Mouse (Mus musculus) gastrocnemius, postnatal 4 days (tissue): ENCODE measurements around the gene Hykk. TPM values are rescaled to one million over a fixed set of nuclear protein-coding genes. Genes with fewer than 3 reads are reported as not detected.
A peak's percentile ranks its signal among the peaks of the same experiment; 100 is the strongest.
"Not testable (repeated sequence)": the region's sequence is repeated elsewhere in the genome, so short reads cannot be mapped to it uniquely, and the experiment has no call there.

Source experiments
- DNase-seq, 2 experiments: peaks; one replicate each; pipeline ENCODE4 v3.0.0; 2021 to 2022; ENCODE audit warnings: low spot score in 2 of 2, mixed read lengths in 2 of 2
- long read RNA-seq, 2 experiments: library from polyadenylated mRNA; stranded (forward); transcript quantifications; one replicate each; pipeline ENCODE4 v2.0.0; 2021
- total RNA-seq, 2 experiments: library from RNA; stranded (reverse); gene quantifications; 2 replicates each; pipeline ENCODE4 v1.2.3; 2021

The Hykk gene
- total RNA-seq = 1 to 10 TPM; 4.8 to 5.1 TPM
- long read RNA-seq, experiment 1, partial matches to known transcripts = 0 of 3 reads
- long read RNA-seq, experiment 1, other reads (novel, unspliced or antisense) = 3 of 3 reads
- long read RNA-seq, experiment 2, partial matches to known transcripts = 0 of 1 reads
- long read RNA-seq, experiment 2, other reads (novel, unspliced or antisense) = 1 of 1 reads

- peak; percentile 72 to 88 for DNase-seq
Observed at GRCm38 (mm10) chr9:54917010-54917677, at the start of gene Hykk. Gene Hykk, plus strand, starts transcription at chr9:54917283.

DNA sequence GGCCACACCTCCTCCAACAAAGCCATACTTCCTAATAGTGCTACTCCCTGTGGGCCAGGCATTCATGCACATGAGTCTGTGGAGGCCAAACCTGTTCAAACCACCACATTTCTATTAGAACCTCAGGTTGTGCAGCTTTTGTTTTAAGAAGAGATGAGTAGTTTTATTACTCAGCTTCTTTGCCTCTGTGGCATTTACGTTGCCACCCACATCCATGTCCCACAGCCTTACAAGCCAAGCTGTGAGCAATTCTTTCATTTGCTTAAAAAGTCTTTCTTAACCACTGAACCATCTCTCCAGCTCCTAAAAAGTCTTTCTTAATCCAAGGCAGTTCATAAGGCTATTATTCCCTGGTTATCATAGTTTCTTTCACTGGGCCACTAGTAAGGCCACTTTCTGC is 38.3 kb upstream of the Hykk start:
- no peak for DNase-seq

- DNase-seq = no peak
Observed at GRCm38 (mm10) chr9:54892111-54892510, 25.0 kb upstream of the Hykk start.

DNA sequence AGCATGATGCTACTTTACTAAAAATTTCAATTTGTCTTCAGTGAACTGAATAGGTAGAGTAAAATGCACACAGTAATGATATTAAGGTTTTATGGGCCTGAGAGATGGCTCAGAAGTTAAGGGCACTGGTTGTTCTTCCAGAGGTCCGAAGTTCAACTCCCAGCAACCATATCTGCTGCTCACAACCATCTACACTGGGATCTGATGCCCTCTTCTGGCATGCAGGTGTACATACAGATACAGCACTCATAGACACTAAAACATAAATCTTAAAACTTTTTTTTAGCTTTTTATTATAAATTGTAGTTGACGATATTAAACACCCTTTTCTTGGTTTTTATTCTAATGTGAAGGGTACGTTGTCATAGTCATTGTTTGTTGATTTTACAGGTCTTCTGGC is 20.0 kb upstream of the Hykk start:
- DNase-seq = no peak

DNA sequence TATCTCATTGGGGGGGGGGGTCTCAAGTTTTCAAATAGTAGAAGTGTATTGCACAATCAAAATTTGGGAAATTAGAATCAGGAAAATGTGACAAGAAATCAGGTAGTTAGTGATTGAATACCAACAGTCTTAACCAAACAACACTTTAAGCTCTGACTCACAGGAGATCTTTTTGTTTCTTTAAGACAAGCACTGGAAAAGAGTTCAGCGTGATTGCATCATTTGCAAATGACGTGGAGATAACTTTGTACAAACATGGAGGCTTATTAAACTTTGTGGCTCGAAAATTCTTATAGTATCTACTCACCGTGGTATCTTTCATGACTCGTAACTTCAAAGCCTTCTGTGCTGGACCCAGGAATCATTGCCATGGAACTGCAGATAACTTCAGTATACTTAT is 7.6 kb upstream of the Hykk start:
- no peak for DNase-seq

DNA sequence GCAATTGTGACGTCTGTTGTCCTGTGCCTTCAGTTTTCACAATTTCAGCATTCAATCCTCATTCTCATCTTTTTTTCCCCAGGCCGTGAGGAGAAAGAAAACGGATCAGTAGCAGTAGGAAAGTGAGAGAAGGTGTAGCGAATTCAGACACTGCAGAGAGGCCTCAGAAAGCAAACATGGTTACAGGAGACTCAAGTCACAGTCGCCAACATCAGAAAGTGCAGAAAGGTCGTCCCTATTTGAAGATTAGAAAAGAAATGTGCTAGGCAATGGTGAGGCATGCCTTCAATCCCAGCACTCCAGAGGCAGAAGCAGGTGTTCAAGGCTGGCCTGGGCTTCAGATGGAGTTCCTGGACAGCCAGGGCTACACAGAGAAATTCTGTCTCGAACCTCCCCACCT is 1.5 kb upstream of the Hykk start:
- no peak for DNase-seq

DNA sequence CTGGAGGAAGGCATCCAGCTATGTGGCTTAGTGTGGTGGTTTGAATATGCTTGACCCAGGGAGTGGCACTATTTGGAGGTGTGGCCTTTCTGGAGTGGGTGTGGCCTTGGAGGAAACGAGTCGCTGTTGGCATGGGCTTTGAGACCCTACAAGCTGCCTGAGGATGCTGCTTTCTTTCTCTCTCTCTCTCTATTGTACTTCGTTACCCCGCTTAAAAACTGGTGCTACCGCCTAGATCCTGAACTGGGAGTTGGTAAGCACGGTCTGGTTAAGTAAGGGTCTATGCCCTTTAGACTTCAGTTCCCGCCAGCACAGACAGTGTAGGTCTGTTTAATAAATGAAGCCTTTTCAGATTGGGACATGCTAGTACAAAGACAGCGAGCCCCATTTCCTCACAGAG is 682 bp upstream of the Hykk start:
- no peak for DNase-seq

GRCm38 (mm10) chr9:54918191-54918590 is 1.1 kb downstream of the Hykk start:
- DNase-seq = no peak

DNA sequence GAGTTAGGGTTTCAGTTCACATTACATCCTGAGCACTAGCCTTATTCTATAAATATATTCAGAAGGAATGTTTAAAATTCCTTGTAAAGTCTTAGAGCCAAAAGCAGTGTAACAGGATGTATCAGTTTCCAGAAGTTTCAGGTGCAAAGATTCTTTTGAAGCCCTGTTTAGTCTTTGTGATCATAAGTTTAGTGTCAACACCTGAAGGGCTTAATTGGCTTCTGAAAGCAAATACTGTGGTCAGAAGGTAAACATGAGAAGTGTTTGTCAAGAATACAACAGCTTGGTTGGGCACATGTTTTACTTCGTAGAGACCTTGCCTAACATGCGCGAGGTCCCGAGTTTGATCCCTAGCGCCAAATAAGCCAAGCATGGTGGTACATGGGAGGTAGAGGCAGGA is 1.7 kb downstream of the Hykk start:
- DNase-seq = no peak

GRCm38 (mm10) chr9:54919946-54920345 is 2.9 kb downstream of the Hykk start:
- DNase-seq = no peak

DNA sequence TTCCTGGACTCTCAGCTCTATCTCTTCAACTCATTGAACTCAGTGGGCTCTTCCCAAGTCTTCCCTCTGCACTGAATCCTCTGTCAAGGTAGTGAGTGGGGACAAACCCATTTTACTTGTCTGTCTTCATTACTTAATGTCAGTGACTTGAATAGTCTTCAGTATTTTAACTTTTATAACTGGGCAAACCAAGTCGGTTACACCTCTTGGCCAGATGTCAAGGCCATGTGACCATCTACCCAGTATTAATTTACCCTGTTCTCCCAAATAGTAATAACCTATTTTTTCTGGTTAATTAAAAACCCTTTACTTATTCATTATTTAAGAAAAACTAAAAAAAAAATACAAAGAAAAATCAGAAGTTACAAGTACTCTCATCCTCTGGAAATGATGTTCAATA is 13.7 kb downstream of the Hykk start:
- no peak for DNase-seq

DNA sequence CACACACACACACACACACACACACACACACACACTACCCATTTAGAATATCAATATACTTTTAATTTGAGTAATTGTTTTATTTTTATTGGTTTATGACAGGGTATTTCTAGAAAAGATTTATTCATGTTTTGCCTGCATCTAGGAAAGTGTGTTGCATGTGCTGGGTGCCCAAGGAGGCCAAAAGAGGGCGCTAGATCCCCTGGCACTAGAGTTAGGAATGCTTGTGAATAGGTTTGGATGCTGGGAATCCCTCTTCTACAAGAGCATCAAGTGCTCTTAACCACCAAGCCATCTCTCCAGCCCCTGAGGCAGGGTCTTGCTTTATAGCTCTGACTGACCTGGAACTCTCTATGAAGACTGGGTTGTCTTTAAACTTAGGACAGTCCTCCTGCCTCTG is 14.7 kb downstream of the Hykk start:
- no peak for DNase-seq

GRCm38 (mm10) chr9:54932379-54932778 is 15.3 kb downstream of the Hykk start:
- no peak for DNase-seq

- no peak for DNase-seq
Observed at GRCm38 (mm10) chr9:54942071-54942470, 25.0 kb downstream of the Hykk start.

GRCm38 (mm10) chr9:54944467-54944866 is 27.4 kb downstream of the Hykk start:
- DNase-seq = no peak

DNA sequence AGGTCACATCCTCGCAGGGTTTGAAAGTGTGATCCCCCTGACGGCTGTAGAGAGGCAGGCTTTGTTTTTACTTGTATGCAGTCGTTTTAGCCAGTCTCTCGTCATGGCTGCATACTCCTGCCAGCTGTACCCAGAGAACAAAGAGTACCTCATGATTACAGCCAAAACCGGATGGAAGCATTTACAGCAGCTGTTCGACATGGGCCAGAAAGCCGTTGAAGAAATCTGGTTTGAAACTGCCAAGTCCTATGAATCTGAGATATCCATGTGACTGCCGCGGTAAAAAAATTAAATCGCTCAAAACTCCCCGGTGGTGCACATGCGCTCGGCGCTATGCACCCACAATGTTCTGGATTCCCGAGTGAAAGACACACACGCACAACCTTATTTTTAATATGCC is 29.2 kb downstream of the Hykk start:
- no peak for DNase-seq

GRCm38 (mm10) chr9:54949465-54949864 is 32.4 kb downstream of the Hykk start:
- peak in 1 of 2 experiments; percentile 25 for DNase-seq

GRCm38 (mm10) chr9:54950162-54950561 is 33.1 kb downstream of the Hykk start:
- not testable (repeated sequence) for DNase-seq

GRCm38 (mm10) chr9:54950575-54951321 is 33.7 kb downstream of the Hykk start, which contains the start of the genes Psma4 and AY074887:
Gene Psma4, plus strand, starts transcription at chr9:54950790.
Gene AY074887, minus strand, starts transcription at chr9:54950998.
- peak; percentile 92 to 94 for DNase-seq

DNA sequence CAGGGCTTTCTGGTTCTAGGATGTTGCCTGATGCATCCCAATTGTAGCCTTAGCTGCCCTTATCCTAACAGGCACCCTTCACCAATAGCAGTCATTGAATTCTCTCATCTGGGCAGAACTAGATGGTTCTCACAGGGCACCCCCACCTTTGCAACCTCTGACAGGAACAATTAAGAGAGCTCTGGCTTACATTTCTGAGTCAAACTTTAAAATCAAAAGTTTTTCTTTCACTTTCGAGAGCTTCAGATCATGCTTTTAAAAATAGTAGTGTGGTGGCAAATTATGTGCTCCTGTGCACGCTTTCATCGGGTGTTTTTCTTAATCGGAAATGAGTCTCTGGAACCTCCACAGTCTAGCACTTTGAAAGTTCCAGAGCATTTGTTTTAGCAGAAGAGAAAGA is 44.0 kb downstream of the Hykk start:
- no peak for DNase-seq

GRCm38 (mm10) chr9:54963669-54964068 is 46.6 kb downstream of the Hykk start:
- no peak for DNase-seq

GRCm38 (mm10) chr9:54969972-54970637 is 53.0 kb downstream of the Hykk start:
- no peak for DNase-seq
